Mouse (Mus musculus) ES-E14 (cell line): ENCODE data around the gene Nanos3. TPM values are rescaled to one million over a fixed set of nuclear protein-coding genes. Genes with fewer than 3 reads are reported as not detected.

Experiments
- DNase-seq: peaks from one replicate; pipeline ENCODE4 v3.0.0-alpha.2; 2013; ENCODE audit warnings: low read depth, low spot score
- H3K27ac ChIP-seq: 2 replicates; pipeline ENCODE4 v1.5.1; 2012; ENCODE audit warnings: low read depth, mild to moderate bottlenecking, low read length, moderate library complexity, mixed read lengths; ENCODE audit not compliant: poor library complexity, insufficient read depth, severe bottlenecking
- H3K36me3 ChIP-seq: 2 replicates; pipeline ENCODE4 v1.6.1; 2012; ENCODE audit warnings: mild to moderate bottlenecking, low read length, moderate library complexity, mixed read lengths; ENCODE audit not compliant: control insufficient read depth, poor library complexity, insufficient read depth, severe bottlenecking
- H3K4me1 ChIP-seq, 2 experiments: fragments of 150-350 bp in 1 of 2; sonication (generic) in 1 of 2; 2 replicates each; pipeline ENCODE4 v1.6.1; 2012; ENCODE audit warnings: low read length in 2 of 2, mild to moderate bottlenecking in 1 of 2, mixed read lengths in 1 of 2; ENCODE audit not compliant: control insufficient read depth in 2 of 2, insufficient read depth in 2 of 2, poor library complexity in 1 of 2
- H3K4me3 ChIP-seq, 2 experiments: fragments of 150-350 bp in 1 of 2; sonication (generic) in 1 of 2; 2 replicates each; pipeline ENCODE4 v1.5.1; 2012; ENCODE audit warnings: low read length in 2 of 2, low read depth in 1 of 2, mild to moderate bottlenecking in 1 of 2, mixed read lengths in 1 of 2; ENCODE audit not compliant: insufficient read depth in 1 of 2, poor library complexity in 1 of 2, severe bottlenecking in 1 of 2
- H3K9ac ChIP-seq: 2 replicates; pipeline ENCODE4 v1.6.1; 2012; ENCODE audit warnings: low read depth, mild to moderate bottlenecking, low read length, mixed read lengths; ENCODE audit not compliant: poor library complexity, insufficient read depth, severe bottlenecking
- H3K9me3 ChIP-seq: fragments of 150-350 bp; sonication (generic); 2 replicates; pipeline ENCODE4 v1.6.1; 2012; ENCODE audit warnings: low read depth, mild to moderate bottlenecking, low read length; ENCODE audit not compliant: control insufficient read depth, insufficient read depth
- CHD2 ChIP-seq: IDR thresholded peaks from 2 replicates; pipeline ENCODE4 v1.6.1; 2014; ENCODE audit warnings: mild to moderate bottlenecking, low read depth, low read length, inconsistent platforms
- HCFC1 ChIP-seq: IDR thresholded peaks from 2 replicates; pipeline ENCODE4 v1.6.1; 2012; ENCODE audit warnings: low read length, inconsistent platforms, borderline replicate concordance; ENCODE audit not compliant: insufficient read depth
- MAFK ChIP-seq: IDR thresholded peaks from 2 replicates; pipeline ENCODE4 v1.6.1; 2014; ENCODE audit warnings: mild to moderate bottlenecking, low read depth, low read length, inconsistent platforms; ENCODE audit not compliant: insufficient read depth
- ZC3H11A ChIP-seq: IDR thresholded peaks from 2 replicates; pipeline ENCODE4 v1.6.1; 2012; ENCODE audit warnings: low read depth, mild to moderate bottlenecking, inconsistent platforms, low read length, borderline replicate concordance
- ZNF384 ChIP-seq: IDR thresholded peaks from 2 replicates; pipeline ENCODE4 v1.6.1; 2012; ENCODE audit warnings: low read depth, low read length, inconsistent platforms
- in situ Hi-C, 2 experiments: fragments of 600-800 bp; cut with MboI; formaldehyde crosslinking; loops; one replicate each; pipeline ENCODE4 v1.15.1; 2025; ENCODE audit warnings: low sequenced_read_pairs in 2 of 2, inconsistent platforms in 1 of 2; ENCODE audit not compliant: unreplicated experiment in 2 of 2
- total RNA-seq: library from RNA; depleted of rRNA; stranded (reverse); fragments of 300-350 nt; gene quantifications from 2 replicates; pipeline ENCODE4 v1.2.3, GENCODE M21; 2012

Nanos3 gene
- total RNA-seq, 1 experiment, result 7.0 TPM

- Histone ChIP-seq H3K9me3 (no peaks in the 10 kb centered on the region), H3K27ac (peak overlapping the region; percentile 28), H3K4me3 (peak overlapping the region; percentile 64 to 73), H3K4me1 (peaks cover 4 to 28% of the 10 kb centered on the region in 2 experiments; a peak in 2 of 4 replicates), H3K36me3 (no peaks in the 10 kb centered on the region; the same call in 1 of the 2 replicates), H3K9ac (peak overlapping the region; percentile 84)
- TF ChIP-seq ZNF384 (no peak), ZC3H11A (no peak), HCFC1 (no peak), CHD2 (no peak), MAFK (no peak)
- DNase-seq, result no peak
- in situ Hi-C loops, result no loop called here
These were observed 15.9 kb upstream of the Nanos3 start for GRCm38 (mm10) chr8:84200652-84201544.

- H3K27ac ChIP-seq, result peak overlapping the region; percentile 24; the same call in 1 of the 2 replicates
- no peak for DNase-seq
- no peaks in the 10 kb centered on the region; the same call in 1 of the 2 replicates for H3K36me3 ChIP-seq
- peak overlapping the region; percentile 2 to 73; a peak in 2 of 4 replicates for H3K4me3 ChIP-seq
- H3K4me1 ChIP-seq, result peaks cover 4 to 28% of the 10 kb centered on the region in 2 experiments; a peak in 2 of 4 replicates
- H3K9me3 ChIP-seq, result no peaks in the 10 kb centered on the region
- in situ Hi-C loops, result no loop called here
- H3K9ac ChIP-seq, result peak overlapping the region; percentile 4; the same call in 1 of the 2 replicates
- no peak for TF ChIP-seq CHD2
- no peak for TF ChIP-seq ZC3H11A
- no peak for TF ChIP-seq ZNF384
- TF ChIP-seq HCFC1, result no peak
- TF ChIP-seq MAFK, result no peak
These were observed 15.1 kb upstream of the Nanos3 start for GRCm38 (mm10) chr8:84200126-84200555.

- H3K27ac ChIP-seq, result no peak overlapping the region
- in situ Hi-C loops, result no loop called here
- H3K4me3 ChIP-seq, result no peak overlapping the region
- TF ChIP-seq HCFC1, result no peak
- no peak for TF ChIP-seq MAFK
- TF ChIP-seq ZC3H11A, result no peak
- TF ChIP-seq ZNF384, result no peak
- TF ChIP-seq CHD2, result no peak
- no peak overlapping the region for H3K9ac ChIP-seq
- H3K4me1 ChIP-seq, result peaks cover 4 to 28% of the 10 kb centered on the region in 2 experiments; a peak in 2 of 4 replicates
- DNase-seq, result no peak
- no peaks in the 10 kb centered on the region; the same call in 1 of the 2 replicates for H3K36me3 ChIP-seq
- no peaks in the 10 kb centered on the region for H3K9me3 ChIP-seq
These were observed 14.5 kb upstream of the Nanos3 start for GRCm38 (mm10) chr8:84199348-84200125.

GRCm38 (mm10) chr8:84198871-84199270 is 13.9 kb upstream of the Nanos3 start:
- no peak overlapping the region for H3K27ac ChIP-seq
- no peak overlapping the region for H3K4me3 ChIP-seq
- in situ Hi-C loops, result no loop called here
- no peak for DNase-seq
- TF ChIP-seq MAFK, result no peak
- no peak for TF ChIP-seq ZNF384
- no peak for TF ChIP-seq ZC3H11A
- no peak for TF ChIP-seq HCFC1
- no peak for TF ChIP-seq CHD2
- no peak overlapping the region; the same call in 1 of the 2 replicates for H3K9ac ChIP-seq
- no peaks in the 10 kb centered on the region; the same call in 1 of the 2 replicates for H3K36me3 ChIP-seq
- H3K9me3 ChIP-seq, result no peaks in the 10 kb centered on the region
- H3K4me1 ChIP-seq, result peaks cover 8 to 28% of the 10 kb centered on the region in 2 experiments; a peak in 3 of 4 replicates
